ENCODE assay signal across 14 mouse cellular contexts in genomic region chr8:112045182-112045581, GRCm38 (mm10). TPM values are rescaled to one million over a fixed set of nuclear protein-coding genes. Genes with fewer than 3 reads are reported as not detected.
DNase-seq lines count a peak whose midpoint lies in the region; ATAC-seq and TF ChIP-seq lines count a peak whose summit lies in the region.
"Had no signal": no experiment of that assay in that cellular context is flagged by ENCODE, and none has a peak within 500 bp of the region (broad histone marks: within the 10 kb centered on the region; RNA-seq: fewer than 3 reads in every experiment).

No protein-coding gene starts in this region.

- DNase-seq in heart, postnatal 0 days (ENCODE audit: low spot score) = no peak
- DNase-seq in heart, postnatal 36 days = no peak
- no peak for DNase-seq in midbrain, postnatal 0 days (ENCODE audit: low spot score)
- no peak for DNase-seq in midbrain, embryonic 14.5 days
- DNase-seq in ZHBTc4 (ENCODE audit: low read depth, low spot score) = peak; percentile 75
- DNase-seq in testis, postnatal 14 days (ENCODE audit: low spot score) = peak; percentile 44
- no peak for DNase-seq in retina, postnatal 1 day
- no peak for DNase-seq in right cerebral cortex, postnatal 36 days (ENCODE audit: low spot score in 2 of 2)

- H3K4me3 ChIP-seq in heart, postnatal 0 days (ENCODE audit: low read depth, low read length) = no peak overlapping the region
- H3K4me3 ChIP-seq in midbrain, postnatal 0 days (ENCODE audit: low read depth, low read length) = no peak overlapping the region
- H3K4me3 ChIP-seq in midbrain, embryonic 14.5 days (replicated peaks; ENCODE audit: low read depth, low read length) = no peak overlapping the region
- H3K4me3 ChIP-seq: heart, embryonic 12.5 days; liver, embryonic 15.5 days; midbrain, embryonic 10.5 days had no signal

- TF ChIP-seq EP300 in heart, postnatal 0 days (IDR thresholded peaks at IDR 0.05; ENCODE audit: low read depth) = no peak

- no peaks in the 10 kb centered on the region for H3K4me1 ChIP-seq in heart, postnatal 0 days (ENCODE audit: control insufficient read depth, insufficient read depth)
- H3K4me1 ChIP-seq in midbrain, postnatal 0 days (ENCODE audit: insufficient read depth, low read length) = no peaks in the 10 kb centered on the region
- H3K4me1 ChIP-seq in midbrain, embryonic 14.5 days (ENCODE audit: control insufficient read depth, insufficient read depth, low read length) = no peaks in the 10 kb centered on the region
- H3K4me1 ChIP-seq: heart, embryonic 12.5 days; liver, embryonic 15.5 days; midbrain, embryonic 10.5 days had no signal

- H3K27me3 ChIP-seq in heart, postnatal 0 days (ENCODE audit: control insufficient read depth, insufficient read depth, low read length) = no peaks in the 10 kb centered on the region
- H3K27me3 ChIP-seq in midbrain, postnatal 0 days (ENCODE audit: insufficient read depth, low read length) = no peaks in the 10 kb centered on the region
- no peaks in the 10 kb centered on the region for H3K27me3 ChIP-seq in midbrain, embryonic 14.5 days (ENCODE audit: control insufficient read depth, insufficient read depth, low read length)
- H3K27me3 ChIP-seq: heart, embryonic 12.5 days; liver, embryonic 15.5 days had no signal

- no peak overlapping the region for H3K4me2 ChIP-seq in heart, postnatal 0 days (ENCODE audit: low read depth, low read length)
- H3K4me2 ChIP-seq in midbrain, postnatal 0 days (ENCODE audit: low read depth, low read length, poor library complexity, severe bottlenecking) = no peak overlapping the region
- no peak overlapping the region for H3K4me2 ChIP-seq in midbrain, embryonic 14.5 days (ENCODE audit: low read length)
- H3K4me2 ChIP-seq: heart, embryonic 12.5 days; liver, embryonic 15.5 days had no signal

- no peak for ATAC-seq in heart, postnatal 0 days (ENCODE audit: insufficient read depth, low read depth)
- no peak for ATAC-seq in midbrain, postnatal 0 days (ENCODE audit: low FRiP score)
- ATAC-seq in midbrain, embryonic 14.5 days (ENCODE audit: low FRiP score, low TSS enrichment) = no peak

- H3K9me3 ChIP-seq in heart, postnatal 0 days (replicated peaks; ENCODE audit: control insufficient read depth, low read length) = no peaks in the 10 kb centered on the region
- H3K9me3 ChIP-seq in midbrain, postnatal 0 days (ENCODE audit: low read length) = no peaks in the 10 kb centered on the region
- no peaks in the 10 kb centered on the region for H3K9me3 ChIP-seq in midbrain, embryonic 14.5 days (ENCODE audit: control insufficient read depth, low read length)
- H3K9me3 ChIP-seq: heart, embryonic 12.5 days; liver, embryonic 15.5 days; midbrain, embryonic 10.5 days had no signal

- 64% methylated on average over 5 of the region's 5 CpGs for WGBS in heart, postnatal 0 days
- 82% methylated on average over 5 of the region's 5 CpGs for WGBS in midbrain, postnatal 0 days
- WGBS in midbrain, embryonic 14.5 days = 84% methylated on average over 5 of the region's 5 CpGs

- peak; percentile 14; the same call in 1 of the 2 replicates for TF ChIP-seq CTCF in heart, postnatal 0 days (IDR thresholded peaks at IDR 0.05; ENCODE audit: low read depth)
- TF ChIP-seq CTCF in midbrain, postnatal 0 days (IDR thresholded peaks at IDR 0.05) = peak; percentile 54

- H3K36me3 ChIP-seq in heart, postnatal 0 days (replicated peaks; ENCODE audit: control insufficient read depth, insufficient read depth, low read length) = no peaks in the 10 kb centered on the region
- no peaks in the 10 kb centered on the region for H3K36me3 ChIP-seq in midbrain, postnatal 0 days (ENCODE audit: insufficient read depth, low read length)
- H3K36me3 ChIP-seq in midbrain, embryonic 14.5 days (ENCODE audit: control insufficient read depth, insufficient read depth, low read length) = no peaks in the 10 kb centered on the region
- H3K36me3 ChIP-seq: heart, embryonic 12.5 days; liver, embryonic 15.5 days; midbrain, embryonic 10.5 days had no signal

- intact Hi-C loops in heart, postnatal 36 days (cut with DNase I) = loop anchor here (5.0 kb wide), 2 partner anchors 927 to 1587 kb away; no protein-coding TSS in a partner anchor

- no peak overlapping the region for H3K27ac ChIP-seq in heart, postnatal 0 days (ENCODE audit: low read depth)
- no peak overlapping the region for H3K27ac ChIP-seq in midbrain, postnatal 0 days (ENCODE audit: low read depth, low read length)
- H3K27ac ChIP-seq in midbrain, embryonic 14.5 days (replicated peaks; ENCODE audit: low read depth, low read length) = no peak overlapping the region
- H3K27ac ChIP-seq: liver, embryonic 15.5 days; midbrain, embryonic 10.5 days had no signal

- H3K9ac ChIP-seq in heart, postnatal 0 days (replicated peaks; ENCODE audit: low read depth, low read length) = no peak overlapping the region
- no peak overlapping the region for H3K9ac ChIP-seq in midbrain, postnatal 0 days (replicated peaks; ENCODE audit: low read length, poor library complexity, severe bottlenecking)
- H3K9ac ChIP-seq in midbrain, embryonic 14.5 days (replicated peaks; ENCODE audit: low read length) = no peak overlapping the region
- H3K9ac ChIP-seq: heart, embryonic 12.5 days; liver, embryonic 15.5 days had no signal

RNA-seq across cellular contexts. Expression of gene Gm6793, which starts 30.3 kb away (rescaled TPM):
- not detected in 2 replicates for total RNA-seq in heart, postnatal 0 days (2014; rRNA removed; ENCODE audit: low replicate concordance)
- 0.14 and 0.45 TPM in 2 replicates for polyA plus RNA-seq in heart, postnatal 0 days (2015; fragmentation: Nextera tagmentation; extraction: Ambion mirVana)
- total RNA-seq in heart, postnatal 36 days (2021) = not detected
- total RNA-seq in midbrain, postnatal 0 days (2014; rRNA removed) = not detected in 2 replicates
- 0.36 and 0.99 TPM in 2 replicates for polyA plus RNA-seq in midbrain, postnatal 0 days (2015; fragmentation: Nextera tagmentation; extraction: Ambion mirVana)
- 1.2 and 1.3 TPM in 2 replicates for polyA plus RNA-seq in midbrain, embryonic 14.5 days (2014; fragmentation: Nextera tagmentation; extraction: Ambion mirVana)
- total RNA-seq: adrenal gland, postnatal 14 days; layer of hippocampus, postnatal 25 days had no signal
- polyA plus RNA-seq: spleen, adult 2 months had no signal

RNA-seq across cellular contexts. Expression of gene Terf2ip, which starts 34.0 kb away (rescaled TPM):
- total RNA-seq in heart, postnatal 0 days (2014; rRNA removed; ENCODE audit: low replicate concordance) = 11.2 and 15.8 TPM in 2 replicates
- polyA plus RNA-seq in heart, postnatal 0 days (2015; fragmentation: Nextera tagmentation; extraction: Ambion mirVana) = 13.0 and 14.2 TPM in 2 replicates
- 10 to 100 TPM; 11.1 to 12.0 TPM for total RNA-seq in heart, postnatal 36 days (2021)
- 55.5 and 75.0 TPM in 2 replicates for total RNA-seq in midbrain, postnatal 0 days (2014; rRNA removed)
- polyA plus RNA-seq in midbrain, postnatal 0 days (2015; fragmentation: Nextera tagmentation; extraction: Ambion mirVana) = 65.4 and 74.9 TPM in 2 replicates
- polyA plus RNA-seq in midbrain, embryonic 14.5 days (2014; fragmentation: Nextera tagmentation; extraction: Ambion mirVana) = 58.3 and 59.0 TPM in 2 replicates

RNA-seq across cellular contexts. Expression of gene Kars, which starts 34.1 kb away (rescaled TPM):
- total RNA-seq in heart, postnatal 0 days (2014; rRNA removed; ENCODE audit: low replicate concordance) = 73.7 and 73.8 TPM in 2 replicates
- polyA plus RNA-seq in heart, postnatal 0 days (2015; fragmentation: Nextera tagmentation; extraction: Ambion mirVana) = 104 and 108 TPM in 2 replicates
- total RNA-seq in heart, postnatal 36 days (2021) = 100 to 1,000 TPM in 1 of 2 experiments, 10 to 100 TPM in 1; 99.8 to 106 TPM
- 88.6 and 106 TPM in 2 replicates for total RNA-seq in midbrain, postnatal 0 days (2014; rRNA removed)
- 160 and 163 TPM in 2 replicates for polyA plus RNA-seq in midbrain, postnatal 0 days (2015; fragmentation: Nextera tagmentation; extraction: Ambion mirVana)
- polyA plus RNA-seq in midbrain, embryonic 14.5 days (2014; fragmentation: Nextera tagmentation; extraction: Ambion mirVana) = 145 and 186 TPM in 2 replicates

RNA-seq across cellular contexts. Expression of gene Adat1, which starts 53.1 kb away (rescaled TPM):
- 0.46 and 2.4 TPM in 2 replicates for total RNA-seq in heart, postnatal 0 days (2014; rRNA removed; ENCODE audit: low replicate concordance)
- polyA plus RNA-seq in heart, postnatal 0 days (2015; fragmentation: Nextera tagmentation; extraction: Ambion mirVana) = 2.0 and 2.2 TPM in 2 replicates
- 1 to 10 TPM; 1.5 to 1.7 TPM for total RNA-seq in heart, postnatal 36 days (2021)
- total RNA-seq in midbrain, postnatal 0 days (2014; rRNA removed) = 3.4 and 5.2 TPM in 2 replicates
- polyA plus RNA-seq in midbrain, postnatal 0 days (2015; fragmentation: Nextera tagmentation; extraction: Ambion mirVana) = 3.8 and 4.7 TPM in 2 replicates
- 5.3 and 5.6 TPM in 2 replicates for polyA plus RNA-seq in midbrain, embryonic 14.5 days (2014; fragmentation: Nextera tagmentation; extraction: Ambion mirVana)

Comparison
In these comparisons a context has a peak if more than half of its experiments do, and no peak if none do; other contexts are left out.
1. DNase-seq: peak in ZHBTc4 (single experiment) and testis, postnatal 14 days (single experiment); none in heart, postnatal 0 days (single experiment), heart, postnatal 36 days (0 of 2), midbrain, postnatal 0 days (single experiment), midbrain, embryonic 14.5 days (single experiment), retina, postnatal 1 day (single experiment) and right cerebral cortex, postnatal 36 days (0 of 2).